Mouse (Mus musculus): ENCODE results near the gene Htt.

DNA sequence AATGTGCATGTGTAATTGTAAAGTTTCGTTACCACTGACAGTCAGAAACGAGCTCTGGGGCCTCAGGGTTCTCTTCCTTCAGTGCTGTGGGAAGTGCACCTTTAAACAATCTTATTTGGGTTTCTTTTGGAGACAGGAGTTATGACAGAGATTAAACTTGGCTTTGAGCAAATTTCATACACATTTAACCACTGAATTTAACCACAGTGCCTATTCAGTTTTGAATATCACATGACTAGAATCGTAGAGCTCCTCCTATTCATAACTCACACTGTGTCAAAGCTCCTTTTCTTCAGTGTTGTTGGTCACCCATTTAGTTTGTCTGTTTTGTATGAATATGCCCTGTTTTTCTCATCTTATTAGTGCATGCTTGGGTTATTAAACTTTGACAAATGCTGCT lies 10.3 kb downstream of the Htt start:
- TF ChIP-seq CTCF (IDR thresholded peaks at IDR 0.05; ENCODE audit: low read depth, low read length) (no peak), POLR2A (IDR thresholded peaks at IDR 0.05; ENCODE audit: extremely low read depth, insufficient read depth, low read length) (no peak)

Measured in liver, adult 2 months (tissue).